Mouse (Mus musculus) lung, embryonic 16.5 days (tissue): ENCODE data around the gene Homez. TPM values are rescaled to one million over a fixed set of nuclear protein-coding genes. Genes with fewer than 3 reads are reported as not detected.

Experiments
- ATAC-seq: fragments of 200-750 bp; cut with Nextera tagmentation; 2 replicates; pipeline ENCODE4 v1.8.0; 2017; ENCODE audit warnings: low read depth, mild to moderate bottlenecking, moderate library complexity
- H3K27ac ChIP-seq: fragments of 300-500 bp; sonication (generic); 2 replicates; pipeline ENCODE4 v1.5.1; 2014; ENCODE audit warnings: mild to moderate bottlenecking, control low read depth, low read length
- H3K27me3 ChIP-seq: fragments of 300-500 bp; sonication (generic); 2 replicates; pipeline ENCODE4 v1.6.1; 2014; ENCODE audit warnings: low read depth, low read length, mixed read lengths; ENCODE audit not compliant: control insufficient read depth, insufficient read depth
- H3K36me3 ChIP-seq: fragments of 300-500 bp; sonication (generic); 2 replicates; pipeline ENCODE4 v1.6.1; 2014; ENCODE audit warnings: low read length; ENCODE audit not compliant: control insufficient read depth, insufficient read depth
- H3K4me1 ChIP-seq: fragments of 300-500 bp; sonication (generic); replicated peaks from 2 replicates; pipeline ENCODE4 v1.6.1; 2014; ENCODE audit warnings: low read length, mixed read lengths; ENCODE audit not compliant: control insufficient read depth, insufficient read depth
- H3K4me2 ChIP-seq: fragments of 300-500 bp; sonication (generic); 2 replicates; pipeline ENCODE4 v1.6.1; 2014; ENCODE audit warnings: low read depth, low read length, control low read depth
- H3K4me3 ChIP-seq: fragments of 300-500 bp; sonication (generic); 2 replicates; pipeline ENCODE4 v1.5.1; 2014; ENCODE audit warnings: mild to moderate bottlenecking, low read length, control low read depth
- H3K9ac ChIP-seq: fragments of 300-500 bp; sonication (generic); 2 replicates; pipeline ENCODE4 v1.6.1; 2014; ENCODE audit warnings: low read length, control low read depth
- H3K9me3 ChIP-seq: fragments of 300-500 bp; sonication (generic); 2 replicates; pipeline ENCODE4 v1.6.1; 2016; ENCODE audit warnings: low read length; ENCODE audit not compliant: control insufficient read depth
- WGBS: fragments of 180-500 bp; shearing (Covaris S2); extraction: QIAGEN DNeasy Blood & Tissue Kit; methylation state at CpG from one replicate; pipeline ENCODE4 v1.1.7; 2014; 5-methylcytosine and 5-hydroxymethylcytosine counted together
- polyA plus RNA-seq: library from polyadenylated mRNA; unstranded; fragments of >200 nt; fragmentation: Nextera tagmentation; extraction: Ambion mirVana; gene quantifications from 2 replicates; pipeline ENCODE4 v1.2.1, GENCODE M21; 2015

Gene Homez
- polyA plus RNA-seq, 1 experiment from 2014 or later, result 13.2 TPM

- Histone ChIP-seq H3K4me3 (peak overlapping the region; percentile 93), H3K27ac (peak overlapping the region; percentile 93), H3K4me1 (peaks cover 9% of the 10 kb centered on the region; the same call in 1 of the 2 replicates), H3K4me2 (peak overlapping the region; percentile 91), H3K9me3 (no peaks in the 10 kb centered on the region), H3K36me3 (peaks cover 27% of the 10 kb centered on the region), H3K9ac (peak overlapping the region; percentile 100), H3K27me3 (no peaks in the 10 kb centered on the region)
- WGBS, result under 1% methylated on average over 49 of the region's 54 CpGs
- ATAC-seq, result peak; percentile 70
Measured at GRCm38 (mm10) chr14:54894296-54895151, 23.8 kb upstream of the Homez start.

- H3K4me1 ChIP-seq, result peaks cover 9% of the 10 kb centered on the region; the same call in 1 of the 2 replicates
- no peaks in the 10 kb centered on the region for H3K9me3 ChIP-seq
- under 1% methylated on average over 32 of the region's 38 CpGs for WGBS
- H3K4me2 ChIP-seq, result peak overlapping the region; percentile 54
- H3K36me3 ChIP-seq, result peaks cover 25% of the 10 kb centered on the region
- ATAC-seq, result peak; percentile 98
- no peaks in the 10 kb centered on the region for H3K27me3 ChIP-seq
- peak overlapping the region; percentile 93 for H3K4me3 ChIP-seq
- peak overlapping the region; percentile 93 for H3K27ac ChIP-seq
- peak overlapping the region; percentile 100 for H3K9ac ChIP-seq
Measured at GRCm38 (mm10) chr14:54893651-54894181, 23.0 kb upstream of the Homez start.

- 92% methylated on average over 3 of the region's 3 CpGs for WGBS
- peak within 1 kb of the TSS; percentile 86 for H3K27ac ChIP-seq
- ATAC-seq, result no peak
- H3K27me3 ChIP-seq, result no peaks in the 10 kb centered on the region
- H3K4me3 ChIP-seq, result peak within 1 kb of the TSS; percentile 93
- peaks cover 13% of the 10 kb centered on the region for H3K36me3 ChIP-seq
- H3K9ac ChIP-seq, result peak within 1 kb of the TSS; percentile 67
- H3K4me1 ChIP-seq, result peaks cover 9% of the 10 kb centered on the region; the same call in 1 of the 2 replicates
- peak within 1 kb of the TSS; percentile 54 for H3K4me2 ChIP-seq
- H3K9me3 ChIP-seq, result no peaks in the 10 kb centered on the region
Measured at GRCm38 (mm10) chr14:54892200-54892599, 21.4 kb upstream of the Homez start, which contains the start of gene Pabpn1. Gene Pabpn1 (plus strand): TSS chr14:54892500.

DNA sequence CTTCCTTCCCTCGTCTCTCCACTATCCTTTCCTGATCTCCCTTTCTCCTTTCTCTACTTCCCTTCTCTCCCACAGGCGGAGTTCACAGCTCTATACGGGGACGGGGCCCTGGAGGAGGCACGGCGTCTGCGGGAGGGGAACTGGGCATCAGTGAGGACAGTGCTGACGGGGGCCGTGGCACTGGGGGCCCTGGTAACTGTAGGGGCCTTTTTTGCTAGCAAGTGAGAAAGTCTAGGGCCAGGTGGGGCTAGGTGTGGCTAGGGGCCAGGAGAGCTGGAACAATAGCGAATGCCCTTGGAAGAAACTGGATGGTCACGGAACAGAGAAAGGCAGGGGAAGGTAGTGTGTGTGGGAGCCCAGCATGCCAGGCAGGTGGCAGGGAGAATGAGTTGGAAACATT is 14.5 kb upstream of the Homez start:
- H3K9ac ChIP-seq, result no peak overlapping the region
- H3K36me3 ChIP-seq, result no peaks in the 10 kb centered on the region
- no peak overlapping the region for H3K4me3 ChIP-seq
- ATAC-seq, result no peak
- WGBS, result 88% methylated on average over 11 of the region's 11 CpGs
- no peak overlapping the region for H3K27ac ChIP-seq
- H3K4me2 ChIP-seq, result no peak overlapping the region
- no peaks in the 10 kb centered on the region for H3K27me3 ChIP-seq
- no peaks in the 10 kb centered on the region for H3K9me3 ChIP-seq
- peaks cover 9% of the 10 kb centered on the region for H3K4me1 ChIP-seq

GRCm38 (mm10) chr14:54884022-54884712 is 13.4 kb upstream of the Homez start:
- ATAC-seq, result peak; percentile 35
- H3K27ac ChIP-seq, result peak overlapping the region; percentile 95
- no peaks in the 10 kb centered on the region for H3K27me3 ChIP-seq
- peak overlapping the region; percentile 79 for H3K9ac ChIP-seq
- peak overlapping the region; percentile 65 for H3K4me3 ChIP-seq
- WGBS, result 9% methylated on average over 21 of the region's 21 CpGs
- H3K36me3 ChIP-seq, result no peaks in the 10 kb centered on the region
- peaks cover 9% of the 10 kb centered on the region for H3K4me1 ChIP-seq
- H3K4me2 ChIP-seq, result peak overlapping the region; percentile 79
- H3K9me3 ChIP-seq, result no peaks in the 10 kb centered on the region

DNA sequence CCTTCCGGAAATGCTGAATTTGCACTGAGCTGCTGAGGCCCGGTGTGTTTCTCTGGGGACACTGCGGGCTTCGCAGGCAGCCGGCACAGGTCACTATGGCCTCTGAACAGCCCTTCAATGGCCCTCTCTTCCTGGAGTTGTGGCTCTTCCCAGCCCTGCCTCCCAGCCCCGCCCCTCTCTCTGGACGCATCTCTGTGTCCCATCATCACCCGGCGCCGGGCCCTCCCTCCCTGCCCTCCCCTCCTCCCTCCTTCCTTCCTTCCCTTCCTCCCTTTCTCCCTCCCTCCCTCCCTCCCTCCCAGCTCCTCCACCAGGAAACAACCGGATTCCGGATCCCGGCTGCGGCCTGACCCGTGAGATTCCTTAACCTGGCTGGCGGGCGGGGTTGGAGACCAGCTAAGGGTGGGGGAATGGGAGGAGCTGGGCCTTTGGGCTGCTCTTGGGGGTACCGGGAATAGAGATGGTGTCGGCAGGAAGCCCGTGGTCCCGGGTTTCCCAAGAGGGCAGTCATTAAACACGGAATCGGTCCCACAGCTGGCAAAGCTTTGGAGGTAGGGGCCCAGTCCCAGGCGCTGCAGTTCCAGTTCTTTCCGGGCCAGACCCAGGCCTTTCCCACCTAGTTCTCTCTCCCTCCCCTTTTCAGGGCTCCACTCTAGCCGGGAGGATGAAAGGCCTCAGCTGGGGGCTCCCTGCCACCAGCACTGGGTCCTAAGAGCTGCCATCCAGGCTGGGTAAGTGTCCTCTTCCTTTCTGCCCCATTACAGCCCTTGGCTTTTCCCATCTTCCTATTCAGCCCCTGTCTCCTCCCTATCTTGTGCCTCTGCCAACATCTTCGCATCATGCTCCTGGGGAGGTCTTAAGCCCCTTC is 12.6 kb upstream of the Homez start, which contains the start of the genes Bcl2l2 and Gm20521:
Gene Bcl2l2 (plus strand): TSS at position 224 of the 868 bp plus-strand sequence.
Gene Gm20521 (plus strand): TSS at position 288 of the 868 bp plus-strand sequence.
- H3K4me1 ChIP-seq, result peaks cover 9% of the 10 kb centered on the region
- peak; percentile 92 for ATAC-seq
- no peaks in the 10 kb centered on the region for H3K36me3 ChIP-seq
- H3K9ac ChIP-seq, result peak within 1 kb of the TSS; percentile 79
- WGBS, result under 1% methylated on average over 26 of the region's 27 CpGs
- no peaks in the 10 kb centered on the region; the same call in 1 of the 2 replicates for H3K27me3 ChIP-seq
- H3K9me3 ChIP-seq, result no peaks in the 10 kb centered on the region
- H3K4me3 ChIP-seq, result peak within 1 kb of the TSS; percentile 65
- H3K27ac ChIP-seq, result peak within 1 kb of the TSS; percentile 95
- H3K4me2 ChIP-seq, result peak within 1 kb of the TSS; percentile 79

- Histone ChIP-seq H3K9me3 (no peaks in the 10 kb centered on the region), H3K27ac (peak within 1 kb of the TSS; percentile 69), H3K4me2 (peak within 1 kb of the TSS; percentile 100), H3K36me3 (no peaks in the 10 kb centered on the region), H3K4me3 (peak within 1 kb of the TSS; percentile 86), H3K27me3 (peaks cover 2% of the 10 kb centered on the region; the same call in 1 of the 2 replicates), H3K9ac (peak within 1 kb of the TSS; percentile 80), H3K4me1 (peaks cover 11% of the 10 kb centered on the region; the same call in 1 of the 2 replicates)
- 1% methylated on average over 59 of the region's 61 CpGs for WGBS
- ATAC-seq, result peak; percentile 84
Measured at GRCm38 (mm10) chr14:54877048-54877715, 6.4 kb upstream of the Homez start, which contains the start of gene Ppp1r3e. Gene Ppp1r3e (minus strand): TSS chr14:54877550.

DNA sequence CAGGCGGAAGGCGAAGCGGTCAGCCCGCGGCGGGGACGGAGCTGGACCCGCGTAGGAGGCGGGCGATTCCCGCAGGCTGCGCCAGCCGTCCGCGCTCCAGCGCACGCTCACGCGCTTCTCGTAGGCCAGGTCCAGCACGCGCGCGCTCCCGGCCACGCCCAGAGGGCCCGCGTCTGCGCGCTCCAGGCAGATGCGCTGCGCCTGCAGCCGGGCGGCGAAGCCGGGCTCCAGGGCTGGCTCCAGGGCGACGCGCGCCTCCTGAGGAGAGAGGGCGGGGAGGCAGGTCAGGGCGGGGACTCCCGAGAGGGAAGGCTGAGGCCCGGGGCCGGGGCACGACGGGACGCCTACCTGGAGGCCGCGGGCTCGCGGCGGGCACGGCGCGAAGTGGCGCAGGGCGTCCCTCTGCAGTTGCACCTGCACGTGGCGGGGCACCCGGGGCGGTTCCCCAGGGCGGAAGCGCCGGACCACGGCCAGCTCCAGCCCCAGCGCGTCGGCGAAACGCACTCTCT is 5.8 kb upstream of the Homez start:
- WGBS, result under 1% methylated on average over 46 of the region's 72 CpGs
- Histone ChIP-seq H3K9me3 (no peaks in the 10 kb centered on the region), H3K27ac (peak overlapping the region; percentile 69), H3K4me2 (peak overlapping the region; percentile 100), H3K36me3 (no peaks in the 10 kb centered on the region), H3K4me1 (peaks cover 11% of the 10 kb centered on the region; the same call in 1 of the 2 replicates), H3K9ac (peak overlapping the region; percentile 80), H3K27me3 (peaks cover 2% of the 10 kb centered on the region; the same call in 1 of the 2 replicates), H3K4me3 (peak overlapping the region; percentile 86)
- ATAC-seq, result peak; percentile 92
